Mouse (Mus musculus) retina, adult 2 months (tissue): ENCODE results near the gene Gm10964.
"Not testable (repeated sequence)": the region's sequence is repeated elsewhere in the genome, so short reads cannot be mapped to it uniquely, and the experiment has no call there.

Experiments
- DNase-seq: peaks from one replicate; pipeline ENCODE4 v3.0.0-alpha.2; 2012; ENCODE audit warnings: low read depth, low spot score

Gm10964 gene

GRCm38 (mm10) chr3:103778660-103779059, 39.5 kb downstream of the Gm10964 start:
- no peak for DNase-seq

DNA sequence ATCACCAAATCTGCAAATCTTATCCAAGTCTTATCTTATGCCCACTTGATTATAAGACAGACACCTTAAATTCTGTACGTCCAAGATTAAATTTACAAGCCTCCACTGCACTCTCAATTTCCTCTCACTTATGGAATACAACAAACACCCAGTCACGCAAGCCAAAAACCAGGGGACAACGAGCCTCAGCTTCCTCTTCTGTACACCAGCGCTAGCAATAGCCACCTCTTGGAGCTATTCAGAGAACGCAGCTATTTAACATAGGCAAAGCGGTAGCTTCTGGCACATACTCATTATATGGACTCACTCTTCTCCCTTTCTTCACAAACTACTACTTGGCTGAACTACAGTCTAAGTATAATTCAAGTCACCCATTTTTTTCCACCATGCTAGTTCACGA, 40.0 kb downstream of the Gm10964 start:
- no peak for DNase-seq

DNA sequence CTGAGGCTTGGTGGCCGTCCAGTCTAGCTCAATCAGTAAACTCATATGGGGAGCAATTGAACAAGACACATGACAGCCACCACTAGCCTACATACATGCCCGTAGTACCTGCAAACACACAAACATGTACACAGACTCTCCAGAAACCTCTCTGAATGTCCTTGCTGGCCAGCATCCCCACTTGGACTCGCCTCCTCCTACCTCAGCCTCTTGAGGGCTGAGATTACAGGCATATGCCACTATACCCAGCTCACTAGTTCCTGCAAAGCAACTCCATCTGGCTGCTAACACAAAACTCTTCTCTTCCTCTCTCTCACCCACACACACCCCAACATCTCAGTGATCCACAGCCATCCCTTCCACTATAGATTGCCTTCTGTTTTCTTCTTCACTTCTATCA, 41.1 kb downstream of the Gm10964 start:
- no peak for DNase-seq

DNA sequence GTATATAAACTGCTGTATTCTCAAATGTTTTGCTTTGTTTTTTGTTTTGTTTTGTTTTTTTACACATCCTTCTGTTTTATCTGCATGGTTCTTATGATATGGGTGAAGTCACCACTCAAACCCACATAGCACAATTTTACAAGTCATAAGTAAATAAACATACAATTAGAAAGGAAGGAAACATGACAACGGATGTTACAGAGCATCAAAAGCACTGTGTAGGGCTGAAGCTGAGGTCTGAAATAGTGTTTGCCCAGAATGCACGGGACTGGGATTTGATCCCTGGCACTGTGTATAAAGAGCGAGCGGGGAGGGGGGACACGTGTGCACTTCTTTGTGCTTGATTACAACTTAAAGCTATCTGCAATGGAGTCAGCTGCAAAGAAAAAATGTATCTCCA, 41.6 kb downstream of the Gm10964 start:
- DNase-seq: no peak

DNA sequence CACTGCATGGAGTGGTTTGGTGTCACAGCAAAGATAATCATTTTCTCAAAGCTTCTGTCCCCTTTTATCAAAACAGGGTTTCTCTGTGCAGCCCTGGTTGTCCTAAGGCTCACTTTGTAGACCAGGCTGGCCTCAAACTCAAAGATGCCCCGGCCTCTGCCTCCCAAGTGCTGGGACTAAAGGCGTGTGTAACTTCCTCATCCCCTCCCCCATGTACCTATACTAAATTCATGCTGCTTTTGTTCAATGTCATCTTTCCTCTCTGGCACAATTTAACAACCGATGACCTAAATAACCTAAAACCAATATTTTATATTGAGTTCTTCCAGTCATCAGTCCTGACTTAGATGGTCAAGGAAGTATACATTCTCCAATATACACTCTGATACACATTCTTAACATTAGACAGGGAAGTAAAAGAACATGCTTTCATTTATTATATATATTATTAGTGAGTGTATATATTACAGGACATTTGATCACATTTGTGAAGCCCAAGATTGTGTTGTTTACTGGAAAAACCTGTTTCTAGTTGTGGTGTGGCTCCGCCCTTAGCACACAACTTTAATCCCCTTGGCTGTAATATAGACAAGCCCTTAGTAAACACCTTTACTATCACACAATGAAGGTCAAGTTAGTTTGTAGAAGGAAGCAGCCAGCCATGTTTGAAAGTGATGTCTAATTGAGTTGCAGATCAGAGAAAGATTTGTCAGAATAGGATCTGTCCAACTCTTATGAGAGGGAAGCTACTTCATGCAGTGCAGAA, 43.9 kb downstream of the Gm10964 start:
- DNase-seq: no peak

DNA sequence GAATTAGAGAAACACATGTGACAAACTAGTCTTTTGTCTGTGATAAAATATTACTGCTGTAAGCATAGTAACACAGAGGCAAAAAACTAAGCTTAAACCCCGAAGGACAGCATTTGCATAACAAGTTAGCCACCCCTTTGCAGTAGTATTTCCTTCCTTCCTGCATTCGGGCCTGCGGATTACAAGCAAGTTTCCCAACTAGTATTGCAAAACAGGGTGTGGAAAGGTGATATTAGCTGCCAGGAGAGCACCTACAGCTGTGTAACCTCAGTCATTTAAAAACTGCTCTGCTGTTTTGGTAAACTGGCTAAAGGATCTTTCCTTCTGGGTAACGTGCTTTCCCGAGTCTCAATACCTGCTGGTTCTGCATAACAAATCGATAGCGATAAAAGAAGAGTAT, 48.1 kb downstream of the Gm10964 start:
- no peak for DNase-seq

GRCm38 (mm10) chr3:103789096-103789495, 49.9 kb downstream of the Gm10964 start:
- DNase-seq: no peak

DNA sequence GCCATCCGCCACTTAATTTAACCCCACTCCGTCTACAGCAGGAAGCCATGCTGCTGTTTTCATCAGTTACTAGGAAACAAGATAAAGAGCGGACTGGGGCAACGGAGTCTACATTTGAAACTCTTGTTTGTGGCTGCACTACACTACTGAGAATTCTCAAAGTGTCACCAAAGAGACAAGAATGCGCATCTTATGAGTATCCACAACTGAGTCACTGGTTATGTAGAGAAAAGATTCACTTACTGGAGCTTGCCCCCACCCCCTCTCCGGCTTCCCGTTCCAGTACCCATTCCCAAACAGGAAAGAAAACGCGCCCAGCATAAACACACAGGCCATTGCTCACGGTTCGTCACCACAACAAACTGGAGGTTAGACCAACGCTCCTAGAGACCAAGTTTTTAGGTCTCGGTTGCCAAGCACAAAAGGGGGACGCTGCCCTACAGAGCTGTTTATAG, 50.8 kb downstream of the Gm10964 start:
- no peak for DNase-seq

- no peak for DNase-seq
These were observed 51.4 kb downstream of the Gm10964 start for GRCm38 (mm10) chr3:103790346-103791145.

DNA sequence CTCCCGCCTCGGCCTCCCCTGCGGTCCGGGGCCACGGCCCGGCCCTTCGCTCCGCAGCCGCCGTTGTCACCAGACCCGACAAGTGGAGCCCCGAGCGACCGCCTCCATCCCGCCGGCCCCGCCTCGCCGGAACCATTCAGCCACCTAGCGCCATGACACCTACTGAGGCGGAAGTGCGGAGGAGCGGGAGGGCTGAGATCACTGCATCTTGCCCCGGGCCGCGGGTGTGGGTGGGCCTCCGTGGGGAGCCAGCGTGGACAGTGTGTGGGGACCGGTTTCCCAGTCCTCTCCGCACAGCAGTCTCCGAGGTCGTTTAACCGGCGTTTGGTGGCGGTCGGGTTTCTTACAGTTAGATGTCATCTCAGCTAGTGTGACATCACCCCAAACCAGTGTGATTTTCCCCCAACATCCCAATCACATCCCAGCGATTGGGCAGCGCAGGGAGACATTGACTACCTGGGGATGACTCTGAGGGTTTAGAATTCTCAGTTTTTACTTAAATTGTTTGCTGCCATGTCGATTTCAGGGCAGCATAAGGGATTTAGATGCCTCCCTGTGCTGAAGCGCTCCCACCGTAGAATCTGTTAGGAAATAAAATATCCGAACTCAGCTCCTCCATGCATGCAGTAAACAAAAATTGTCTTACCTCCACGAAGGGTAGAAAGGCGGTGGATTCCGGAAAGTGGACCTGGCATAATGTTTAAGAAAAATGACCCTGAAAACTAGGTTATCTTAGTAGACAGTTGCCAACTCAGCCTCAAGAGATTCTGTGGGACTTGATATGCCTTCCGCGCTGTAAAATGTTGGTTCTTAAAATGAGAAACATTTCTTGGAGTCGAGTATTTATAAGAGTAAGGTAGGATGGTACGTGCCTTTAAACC, 52.3 kb downstream of the Gm10964 start, which contains the start of gene Hipk1:
Hipk1 (minus strand) TSS at position 334 of the 881 bp plus-strand sequence.
- peak; percentile 75 for DNase-seq

DNA sequence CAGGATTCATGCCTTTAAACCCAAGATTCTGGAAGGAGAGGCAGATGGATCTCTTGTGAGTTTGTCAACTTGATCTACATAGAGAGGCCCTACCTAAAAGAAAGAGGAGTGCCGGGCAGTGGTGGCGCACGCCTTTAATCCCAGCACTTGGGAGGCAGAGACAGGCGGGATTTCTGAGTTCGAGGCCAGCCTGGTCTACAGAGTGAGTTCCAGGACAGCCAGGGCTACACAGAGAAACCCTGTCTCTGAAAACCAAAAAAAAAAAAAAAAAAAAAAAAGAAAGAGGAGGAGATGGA, 52.9 kb downstream of the Gm10964 start:
- DNase-seq: not testable (repeated sequence)

DNA sequence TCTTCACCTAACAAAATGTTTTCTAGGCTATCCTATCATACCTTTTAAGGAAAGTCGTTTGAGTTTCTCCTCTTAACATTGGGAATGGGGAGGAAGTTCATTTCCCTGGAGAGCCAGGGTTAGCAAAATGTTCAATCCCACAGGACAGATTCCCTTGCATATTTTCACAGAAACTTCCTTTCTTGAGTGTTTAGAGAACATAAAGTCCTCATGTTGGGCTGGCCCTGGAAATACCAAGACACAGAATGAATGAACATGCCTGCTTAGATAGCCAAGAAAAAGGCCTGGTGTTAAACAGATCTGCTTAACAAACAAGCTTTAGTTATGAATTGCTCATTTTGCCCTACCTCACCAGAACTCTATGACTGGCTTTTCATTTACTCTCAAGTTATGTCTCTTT, 53.4 kb downstream of the Gm10964 start:
- DNase-seq: no peak
